Mouse (Mus musculus): ENCODE measurements at regions not wholly inside any gene's neighbourhood (a gene's known extent, or its start where the extent isn't known, plus 50 kb on each side); places are given as distances from the start of the nearest gene placed in this dataset.
A peak's percentile ranks its signal among the peaks of the same experiment; 100 is the strongest.

DNA sequence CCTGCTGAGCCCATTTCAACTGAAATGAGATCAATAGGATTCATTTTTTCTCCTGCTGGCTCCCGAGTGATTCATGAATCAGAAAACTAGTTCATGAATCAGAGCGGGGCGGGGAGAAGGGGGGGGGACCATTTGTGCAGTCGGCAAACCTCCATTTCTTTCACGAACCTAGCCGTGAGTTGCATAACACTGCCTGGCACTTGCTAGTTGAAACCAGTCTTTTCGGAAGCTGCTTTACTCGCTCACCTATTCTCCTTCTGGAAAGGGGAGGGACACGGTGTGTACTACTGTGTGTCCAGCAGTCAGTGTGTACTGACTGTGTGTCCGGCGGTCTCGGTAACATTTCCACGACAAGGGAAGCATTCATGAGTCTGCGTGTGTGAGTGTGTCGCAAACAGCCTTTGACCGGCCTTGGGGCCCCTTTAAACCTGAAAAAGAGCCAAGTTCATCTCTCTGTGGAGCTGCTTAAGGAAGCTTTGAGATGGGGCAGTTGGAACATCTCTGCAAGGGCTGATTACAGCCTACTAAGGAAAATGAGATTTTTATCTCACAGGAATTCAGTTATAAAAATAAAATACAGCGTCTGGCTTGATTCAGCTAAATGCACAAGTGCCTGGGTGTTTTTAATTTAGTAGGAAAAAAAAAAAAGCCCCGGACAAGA lies 71.9 kb upstream of the Irf2bp2 start:
- Histone ChIP-seq H3K4me1 (replicated peaks; ENCODE audit: control insufficient read depth, insufficient read depth, low read length) (peaks cover 80% of the 10 kb centered on the region), H3K9me3 (ENCODE audit: control insufficient read depth, low read length) (no peaks in the 10 kb centered on the region), H3K27me3 (replicated peaks; ENCODE audit: control insufficient read depth, insufficient read depth, low read length) (no peaks in the 10 kb centered on the region), H3K27ac (ENCODE audit: low read depth) (peak overlapping the region; percentile 99), H3K4me3 (ENCODE audit: low read depth, low read length) (no peak overlapping the region), H3K4me2 (ENCODE audit: low read length) (peak overlapping the region; percentile 41), H3K36me3 (ENCODE audit: control insufficient read depth, insufficient read depth, low read length) (no peaks in the 10 kb centered on the region), H3K9ac (ENCODE audit: low read length) (peak overlapping the region; percentile 34)
- 21% methylated on average over 18 of the region's 18 CpGs for WGBS
- ATAC-seq (replicated peaks; ENCODE audit: low FRiP score, low TSS enrichment, low read depth), result no peak
- peak; percentile 78 for DNase-seq (ENCODE audit: low spot score)

DNA sequence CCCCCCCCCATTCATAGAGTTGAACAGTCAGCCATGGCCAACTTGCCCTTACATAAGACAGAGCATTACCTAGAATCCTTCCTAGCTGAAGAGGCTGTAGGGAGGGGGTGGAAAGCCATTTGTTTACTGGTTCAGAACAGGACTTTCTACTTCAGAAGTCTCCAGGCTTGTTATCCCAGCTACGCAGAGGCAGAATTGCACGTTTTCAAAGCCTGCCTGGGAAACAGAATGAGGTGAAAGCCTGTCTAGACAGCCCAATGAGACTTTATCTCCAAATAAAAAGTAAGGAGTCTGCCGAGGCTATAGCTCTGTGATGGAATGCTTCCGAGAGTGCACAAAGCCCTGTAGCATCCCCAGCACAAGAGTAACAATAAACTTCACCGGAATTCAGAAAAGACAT lies 71.1 kb upstream of the Irf2bp2 start:
- ATAC-seq (replicated peaks; ENCODE audit: low FRiP score, low TSS enrichment, low read depth), result no peak
- WGBS, result 45% methylated on average over 5 of the region's 5 CpGs
- Histone ChIP-seq H3K27ac (ENCODE audit: low read depth) (peak overlapping the region; percentile 99; the same call in 1 of the 2 replicates), H3K9ac (ENCODE audit: low read length) (no peak overlapping the region), H3K4me3 (ENCODE audit: low read depth, low read length) (no peak overlapping the region), H3K36me3 (ENCODE audit: control insufficient read depth, insufficient read depth, low read length) (no peaks in the 10 kb centered on the region), H3K27me3 (replicated peaks; ENCODE audit: control insufficient read depth, insufficient read depth, low read length) (no peaks in the 10 kb centered on the region), H3K4me1 (replicated peaks; ENCODE audit: control insufficient read depth, insufficient read depth, low read length) (peaks cover 87% of the 10 kb centered on the region), H3K4me2 (ENCODE audit: low read length) (no peak overlapping the region), H3K9me3 (ENCODE audit: control insufficient read depth, low read length) (no peaks in the 10 kb centered on the region)
- DNase-seq (ENCODE audit: low spot score), result no peak

DNA sequence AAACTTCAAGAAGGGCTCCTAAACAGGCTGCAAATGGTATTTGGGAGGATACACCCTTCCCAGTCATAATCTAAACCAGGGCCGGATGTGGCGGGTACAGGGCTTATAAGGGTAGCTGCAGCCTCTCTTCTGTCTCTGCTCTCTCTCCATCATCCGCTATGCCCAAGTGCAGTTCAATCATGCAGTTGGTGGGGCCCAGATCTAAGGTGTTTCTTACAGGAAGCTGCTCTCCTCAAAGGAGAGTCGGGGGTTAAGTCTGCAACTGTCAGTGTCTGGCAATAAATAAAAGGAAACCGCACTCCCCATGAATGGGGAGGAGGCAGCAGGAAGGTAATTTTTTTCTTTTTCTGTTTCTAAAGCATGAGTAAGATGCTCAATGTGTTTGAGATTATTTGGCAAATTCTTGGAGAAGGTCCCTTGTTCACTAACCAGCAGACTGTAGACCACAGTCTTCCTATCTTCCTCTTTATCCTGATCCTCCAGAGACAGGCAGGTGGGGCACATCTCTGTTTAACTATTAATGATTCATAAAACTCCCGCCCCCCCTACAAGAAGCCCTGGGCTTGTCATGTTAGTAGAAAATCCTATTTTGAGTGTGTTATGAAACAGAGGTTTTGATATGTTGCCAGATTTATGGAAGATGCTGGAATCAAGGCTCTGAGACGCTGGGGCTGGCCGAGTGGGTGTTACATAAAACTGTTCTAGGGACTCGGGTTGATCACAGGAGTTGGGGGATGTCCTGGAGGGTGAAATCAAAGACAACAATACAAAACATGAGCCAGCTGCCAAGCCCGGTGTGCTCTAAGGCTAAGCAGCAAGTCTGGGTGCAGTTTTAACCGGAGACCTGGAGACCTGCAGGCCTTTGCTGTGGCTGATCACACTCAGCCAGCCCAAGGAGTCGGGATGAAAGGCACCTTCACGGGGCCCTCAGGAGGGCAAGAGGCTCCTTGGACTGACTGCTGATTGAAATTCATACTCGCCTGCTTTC lies 69.3 kb upstream of the Irf2bp2 start:
- Histone ChIP-seq H3K9ac (ENCODE audit: low read length) (peak overlapping the region; percentile 17; the same call in 1 of the 2 replicates), H3K4me3 (ENCODE audit: low read depth, low read length) (no peak overlapping the region), H3K27ac (ENCODE audit: low read depth) (peak overlapping the region; percentile 80), H3K36me3 (ENCODE audit: control insufficient read depth, insufficient read depth, low read length) (no peaks in the 10 kb centered on the region), H3K4me2 (ENCODE audit: low read length) (peak overlapping the region; percentile 25; the same call in 1 of the 2 replicates), H3K9me3 (ENCODE audit: control insufficient read depth, low read length) (no peaks in the 10 kb centered on the region), H3K4me1 (replicated peaks; ENCODE audit: control insufficient read depth, insufficient read depth, low read length) (peaks cover 83% of the 10 kb centered on the region), H3K27me3 (replicated peaks; ENCODE audit: control insufficient read depth, insufficient read depth, low read length) (no peaks in the 10 kb centered on the region)
- no peak for DNase-seq (ENCODE audit: low spot score)
- no peak for ATAC-seq (replicated peaks; ENCODE audit: low FRiP score, low TSS enrichment, low read depth)
- 13% methylated on average over 14 of the region's 14 CpGs for WGBS

DNA sequence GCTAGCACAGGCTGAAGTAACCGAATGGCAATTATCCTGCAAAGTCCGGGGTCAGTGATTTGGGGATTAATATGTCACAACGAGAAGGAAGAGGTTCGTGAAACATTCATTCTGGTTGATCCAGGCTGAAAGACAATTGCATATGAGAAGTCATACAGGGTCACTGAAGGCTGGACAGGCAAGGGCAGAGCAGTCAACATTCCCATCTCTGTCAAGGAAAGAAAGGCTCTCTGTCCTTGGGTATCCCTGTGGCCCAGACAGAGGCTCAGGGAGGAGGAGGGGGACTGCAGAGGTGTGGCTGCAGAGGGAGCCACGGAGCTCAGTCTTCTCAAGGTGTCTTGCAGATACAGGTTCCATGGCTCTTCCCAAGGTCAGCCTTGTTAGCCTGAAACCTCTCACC lies 68.4 kb upstream of the Irf2bp2 start:
- no peaks in the 10 kb centered on the region for H3K36me3 ChIP-seq (ENCODE audit: control insufficient read depth, insufficient read depth, low read length)
- ATAC-seq (replicated peaks; ENCODE audit: low FRiP score, low TSS enrichment, low read depth) (no peak), DNase-seq (ENCODE audit: low spot score) (no peak)
- 0 out of 2 replicates have a peak overlapping the region, but pooled peaks have one; percentile 35 for H3K4me2 ChIP-seq (ENCODE audit: low read length)
- H3K9ac ChIP-seq (ENCODE audit: low read length), result no peak overlapping the region
- 28% methylated on average over 5 of the region's 5 CpGs for WGBS
- H3K9me3 ChIP-seq (ENCODE audit: control insufficient read depth, low read length), result no peaks in the 10 kb centered on the region
- peaks cover 74% of the 10 kb centered on the region for H3K4me1 ChIP-seq (replicated peaks; ENCODE audit: control insufficient read depth, insufficient read depth, low read length)
- H3K4me3 ChIP-seq (ENCODE audit: low read depth, low read length), result no peak overlapping the region
- no peaks in the 10 kb centered on the region for H3K27me3 ChIP-seq (replicated peaks; ENCODE audit: control insufficient read depth, insufficient read depth, low read length)
- H3K27ac ChIP-seq (ENCODE audit: low read depth), result peak overlapping the region; percentile 80

DNA sequence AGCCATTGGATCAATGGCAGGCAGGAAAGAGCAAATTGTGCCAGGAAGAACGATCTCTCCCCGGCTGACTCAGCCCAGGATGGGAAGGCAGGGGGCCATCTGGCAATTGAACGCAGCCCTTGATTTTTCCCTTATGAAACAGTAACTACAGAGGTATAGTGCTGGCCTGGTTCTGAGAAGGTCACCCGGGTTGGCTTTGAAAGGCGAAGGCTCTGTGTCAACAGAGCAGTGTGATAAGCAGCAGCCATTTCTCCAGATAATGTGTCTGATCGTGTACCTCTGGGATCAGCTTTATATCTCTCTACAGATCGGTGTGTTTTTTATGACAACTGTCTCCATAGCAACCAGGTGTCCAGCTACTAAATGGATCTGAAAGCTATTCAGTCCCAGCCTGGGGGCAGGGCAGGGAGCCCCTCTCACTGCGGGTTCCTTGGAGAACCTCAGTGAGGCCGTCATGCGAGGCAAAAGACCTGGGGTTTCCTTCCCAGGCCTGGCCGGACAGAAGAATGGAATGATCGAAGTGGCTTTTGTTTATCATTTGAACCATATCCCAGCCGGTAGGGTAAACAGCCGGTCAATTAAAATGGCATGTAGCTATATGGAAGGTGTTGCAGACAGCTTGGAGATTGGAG lies 67.8 kb upstream of the Irf2bp2 start:
- 26% methylated on average over 14 of the region's 14 CpGs for WGBS
- Histone ChIP-seq H3K27ac (ENCODE audit: low read depth) (peak overlapping the region; percentile 80), H3K9ac (ENCODE audit: low read length) (peak overlapping the region; percentile 25), H3K27me3 (replicated peaks; ENCODE audit: control insufficient read depth, insufficient read depth, low read length) (no peaks in the 10 kb centered on the region), H3K4me1 (replicated peaks; ENCODE audit: control insufficient read depth, insufficient read depth, low read length) (peaks cover 69% of the 10 kb centered on the region), H3K36me3 (ENCODE audit: control insufficient read depth, insufficient read depth, low read length) (no peaks in the 10 kb centered on the region), H3K9me3 (ENCODE audit: control insufficient read depth, low read length) (no peaks in the 10 kb centered on the region), H3K4me2 (ENCODE audit: low read length) (peak overlapping the region; percentile 35), H3K4me3 (ENCODE audit: low read depth, low read length) (no peak overlapping the region)
- DNase-seq (ENCODE audit: low spot score) (peak; percentile 64), ATAC-seq (replicated peaks; ENCODE audit: low FRiP score, low TSS enrichment, low read depth) (peak; percentile 26)

DNA sequence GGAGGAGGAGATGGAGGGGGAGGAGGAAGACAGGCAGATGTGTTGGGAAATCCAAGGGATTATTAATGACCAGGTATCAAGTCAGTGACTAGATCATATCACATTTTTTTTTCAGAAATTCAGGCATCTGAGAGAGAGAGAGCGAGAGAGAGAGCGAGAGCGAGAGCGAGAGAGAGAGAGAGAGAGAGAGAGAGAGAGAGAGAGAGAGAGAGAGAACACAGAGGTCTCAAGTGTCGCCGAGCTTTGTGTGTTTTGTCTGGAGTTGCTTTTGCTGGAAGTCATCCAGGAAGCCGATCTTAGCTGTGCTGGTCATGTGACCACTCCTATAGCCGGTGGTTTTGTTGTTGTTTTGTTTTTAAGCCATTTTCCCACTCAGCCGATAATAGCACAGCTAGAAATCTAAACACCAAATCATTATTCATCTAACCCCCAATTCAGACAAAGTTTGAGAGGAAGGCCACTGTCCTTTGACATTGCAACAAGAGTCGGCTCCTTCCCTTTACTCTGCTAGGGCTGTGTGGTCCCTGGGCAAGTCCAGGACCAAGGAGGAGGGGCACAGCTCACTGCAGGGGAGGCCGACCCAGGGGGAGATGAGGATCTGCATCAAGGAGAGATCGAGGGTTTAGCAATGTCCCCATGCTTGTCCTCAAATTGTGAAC lies 67.0 kb upstream of the Irf2bp2 start:
- 3% methylated on average over 8 of the region's 12 CpGs for WGBS
- Histone ChIP-seq H3K4me1 (replicated peaks; ENCODE audit: control insufficient read depth, insufficient read depth, low read length) (peaks cover 68% of the 10 kb centered on the region), H3K9me3 (ENCODE audit: control insufficient read depth, low read length) (no peaks in the 10 kb centered on the region), H3K36me3 (ENCODE audit: control insufficient read depth, insufficient read depth, low read length) (no peaks in the 10 kb centered on the region), H3K9ac (ENCODE audit: low read length) (peak overlapping the region; percentile 34), H3K27me3 (replicated peaks; ENCODE audit: control insufficient read depth, insufficient read depth, low read length) (no peaks in the 10 kb centered on the region), H3K4me3 (ENCODE audit: low read depth, low read length) (no peak overlapping the region), H3K27ac (ENCODE audit: low read depth) (peak overlapping the region; percentile 80), H3K4me2 (ENCODE audit: low read length) (peak overlapping the region; percentile 35)
- DNase-seq (ENCODE audit: low spot score) (peak; percentile 60), ATAC-seq (replicated peaks; ENCODE audit: low FRiP score, low TSS enrichment, low read depth) (0 out of 2 replicates have a peak, but pooled peaks have one; percentile 7)

DNA sequence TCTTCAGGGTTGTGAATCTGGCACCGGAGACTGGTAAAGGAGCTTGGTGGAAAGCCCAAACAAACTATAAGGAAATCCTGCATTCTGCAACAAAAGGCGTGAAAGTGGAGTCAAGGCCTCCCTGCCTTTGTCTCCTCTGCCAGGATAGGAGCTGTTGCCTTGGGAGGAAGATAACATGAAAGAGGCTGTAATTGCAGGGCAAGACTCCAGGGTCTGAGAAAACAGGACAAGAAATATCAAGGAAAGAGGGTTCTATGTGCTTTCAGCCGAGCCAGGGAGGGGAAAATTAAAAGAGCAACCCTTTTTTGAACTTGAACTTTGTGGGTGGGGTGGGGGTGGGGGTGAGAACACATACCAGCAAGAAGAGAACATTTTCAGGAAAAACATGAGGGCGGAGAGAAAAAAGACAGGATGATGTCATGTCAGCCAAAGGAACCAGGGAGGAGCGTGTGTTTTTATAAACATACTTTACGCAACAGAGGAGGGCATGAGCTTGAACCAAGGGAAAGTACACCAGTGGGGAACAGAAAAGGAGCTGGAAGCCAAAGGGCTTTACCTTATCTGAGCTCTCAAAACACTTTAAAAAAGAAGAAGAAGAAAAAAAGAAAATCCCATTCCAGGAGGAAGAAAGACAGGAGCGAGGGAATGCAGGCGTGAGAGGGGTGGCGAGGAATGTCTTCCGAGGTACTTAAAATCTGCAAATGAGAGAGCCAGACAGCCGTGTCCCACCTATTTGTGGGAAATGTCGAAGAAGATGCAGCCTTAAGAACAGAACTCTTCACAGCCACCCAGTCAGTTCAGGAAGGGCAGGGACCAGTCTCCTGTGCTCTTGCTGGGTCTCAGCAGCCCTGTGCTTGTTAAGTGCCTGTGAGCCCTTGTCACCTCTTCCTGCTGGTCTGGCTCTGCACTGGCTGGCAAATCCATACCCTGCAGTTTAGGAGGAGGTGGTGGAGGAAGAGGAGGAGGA lies 66.2 kb upstream of the Irf2bp2 start:
- Histone ChIP-seq H3K27ac (ENCODE audit: low read depth) (peak overlapping the region; percentile 80), H3K36me3 (ENCODE audit: control insufficient read depth, insufficient read depth, low read length) (no peaks in the 10 kb centered on the region), H3K4me1 (replicated peaks; ENCODE audit: control insufficient read depth, insufficient read depth, low read length) (peaks cover 60% of the 10 kb centered on the region), H3K9me3 (ENCODE audit: control insufficient read depth, low read length) (no peaks in the 10 kb centered on the region), H3K4me3 (ENCODE audit: low read depth, low read length) (no peak overlapping the region), H3K27me3 (replicated peaks; ENCODE audit: control insufficient read depth, insufficient read depth, low read length) (no peaks in the 10 kb centered on the region), H3K9ac (ENCODE audit: low read length) (peak overlapping the region; percentile 34), H3K4me2 (ENCODE audit: low read length) (peak overlapping the region; percentile 35)
- ATAC-seq (replicated peaks; ENCODE audit: low FRiP score, low TSS enrichment, low read depth) (no peak), DNase-seq (ENCODE audit: low spot score) (peak; percentile 57)
- 20% methylated on average over 12 of the region's 12 CpGs for WGBS

Measured in intestine, embryonic 14.5 days (tissue).